Mouse (Mus musculus) CH12.LX (cell line): ENCODE data around the gene Tigit. TPM values are rescaled to one million over a fixed set of nuclear protein-coding genes. Genes with fewer than 3 reads are reported as not detected.

Experiments
- DNase-seq: peaks from one replicate; pipeline ENCODE4 v3.0.0-alpha.2; 2013; ENCODE audit errors: extremely low read depth
- H3K27ac ChIP-seq: 2 replicates; pipeline ENCODE4 v1.5.1; 2012; ENCODE audit warnings: low read depth, mild to moderate bottlenecking, control low read depth, moderate library complexity; ENCODE audit not compliant: insufficient read depth
- H3K27me3 ChIP-seq: replicated peaks from 2 replicates; pipeline ENCODE3; 2012; ENCODE audit warnings: inconsistent platforms
- H3K36me3 ChIP-seq, 2 experiments: replicated peaks in 1 of 2; 2 replicates each; pipeline versions ENCODE3 to v1.6.1; 2012; ENCODE audit warnings: inconsistent platforms in 1 of 2, low read length in 1 of 2, mild to moderate bottlenecking in 1 of 2, mixed read lengths in 1 of 2, moderate library complexity in 1 of 2; ENCODE audit not compliant: control insufficient read depth in 1 of 2, insufficient read depth in 1 of 2
- H3K4me1 ChIP-seq, 2 experiments: 2 replicates each; pipeline ENCODE4 v1.6.1; 2012; ENCODE audit warnings: inconsistent platforms in 1 of 2, moderate library complexity in 1 of 2; ENCODE audit not compliant: insufficient read depth in 2 of 2, control insufficient read depth in 1 of 2
- H3K4me2 ChIP-seq: 2 replicates; pipeline ENCODE4 v1.6.1; 2012; ENCODE audit warnings: low read depth, mild to moderate bottlenecking, control low read depth; ENCODE audit not compliant: poor library complexity, insufficient read depth, severe bottlenecking
- H3K4me3 ChIP-seq, 3 experiments: fragments of 150-350 bp in 1 of 3; sonication (generic) in 1 of 3; replicated peaks in 1 of 3; 2 replicates each; pipeline versions ENCODE3 to v1.5.1; 2011 to 2012; ENCODE audit warnings: low read depth in 2 of 3, low read length in 2 of 3, mild to moderate bottlenecking in 2 of 3, moderate library complexity in 2 of 3, control low read depth in 1 of 3, improper control_type of control experiment in 1 of 3, inconsistent platforms in 1 of 3, mixed read lengths in 1 of 3; ENCODE audit not compliant: poor library complexity in 1 of 3
- H3K79me2 ChIP-seq: replicated peaks from 2 replicates; pipeline ENCODE4 v1.6.1; 2012; ENCODE audit warnings: mild to moderate bottlenecking, moderate library complexity; ENCODE audit not compliant: control insufficient read depth, poor library complexity, insufficient read depth, severe bottlenecking; ENCODE audit errors: extremely low read depth
- H3K9ac ChIP-seq: 2 replicates; pipeline ENCODE4 v1.6.1; 2012; ENCODE audit warnings: low read depth, mild to moderate bottlenecking, control low read depth, moderate library complexity; ENCODE audit not compliant: insufficient read depth
- H3K9me3 ChIP-seq: replicated peaks from 2 replicates; pipeline ENCODE3; 2012; ENCODE audit warnings: low read length, inconsistent platforms, mixed read lengths
- BHLHE40 ChIP-seq: IDR thresholded peaks from 2 replicates; pipeline ENCODE4 v1.6.1; 2011; ENCODE audit warnings: mild to moderate bottlenecking, low read depth, low read length, improper control_type of control experiment
- CHD1 ChIP-seq: IDR thresholded peaks from 2 replicates; pipeline ENCODE4 v1.6.1; 2012; ENCODE audit warnings: low read depth, low read length, improper control_type of control experiment, inconsistent platforms
- CHD2 ChIP-seq: IDR thresholded peaks from 2 replicates; pipeline ENCODE4 v1.6.1; 2011; ENCODE audit warnings: low read length, improper control_type of control experiment
- CTCF ChIP-seq, 2 experiments: IDR thresholded peaks in 1 of 2; conservative IDR thresholded peaks in 1 of 2; 2 replicates each; pipeline ENCODE4 v1.5.1; 2011 to 2012; ENCODE audit warnings: low read depth in 2 of 2, low read length in 2 of 2, improper control_type of control experiment in 1 of 2, inconsistent platforms in 1 of 2, mild to moderate bottlenecking in 1 of 2, moderate library complexity in 1 of 2
- E2F4 ChIP-seq: IDR thresholded peaks from 2 replicates; pipeline ENCODE4 v1.6.1; 2011; ENCODE audit warnings: low read depth, low read length, improper control_type of control experiment; ENCODE audit not compliant: insufficient replicate concordance
- ELF1 ChIP-seq: IDR thresholded peaks from 2 replicates; pipeline ENCODE4 v1.6.1; 2014; ENCODE audit warnings: low read depth, mild to moderate bottlenecking, inconsistent platforms, low read length, improper control_type of control experiment
- EP300 ChIP-seq: IDR thresholded peaks from 2 replicates; pipeline ENCODE4 v1.6.1; 2011; ENCODE audit warnings: low read length, improper control_type of control experiment
- ETS1 ChIP-seq: conservative IDR thresholded peaks from 2 replicates; pipeline ENCODE4 v1.6.1; 2012; ENCODE audit warnings: low read depth, mild to moderate bottlenecking, inconsistent platforms, low read length, improper control_type of control experiment, moderate library complexity
- GABPA ChIP-seq: IDR thresholded peaks from 2 replicates; pipeline ENCODE4 v1.6.1; 2012; ENCODE audit warnings: low read depth, low read length, improper control_type of control experiment, inconsistent platforms; ENCODE audit not compliant: insufficient replicate concordance
- HCFC1 ChIP-seq: IDR thresholded peaks from 2 replicates; pipeline ENCODE4 v1.6.1; 2012; ENCODE audit warnings: low read depth, mild to moderate bottlenecking, inconsistent platforms, low read length, improper control_type of control experiment
- IRF4 ChIP-seq: IDR thresholded peaks from 2 replicates; pipeline ENCODE4 v1.6.1; 2014; ENCODE audit warnings: low read depth, mild to moderate bottlenecking, inconsistent platforms, low read length, improper control_type of control experiment
- JUN ChIP-seq: IDR thresholded peaks from 2 replicates; pipeline ENCODE4 v1.6.1; 2011; ENCODE audit warnings: low read depth, mild to moderate bottlenecking, low read length, improper control_type of control experiment, moderate library complexity; ENCODE audit not compliant: insufficient read depth
- JUND ChIP-seq: conservative IDR thresholded peaks from 2 replicates; pipeline ENCODE4 v1.6.1; 2011; ENCODE audit warnings: low read depth, low read length, improper control_type of control experiment
- KAT2A ChIP-seq: IDR thresholded peaks from 2 replicates; pipeline ENCODE4 v1.6.1; 2012; ENCODE audit warnings: low read length, improper control_type of control experiment, inconsistent platforms; ENCODE audit not compliant: insufficient replicate concordance
- MAX ChIP-seq: IDR thresholded peaks from 2 replicates; pipeline ENCODE4 v1.6.1; 2011; ENCODE audit warnings: low read length, improper control_type of control experiment
- MAZ ChIP-seq: IDR thresholded peaks from 2 replicates; pipeline ENCODE4 v1.6.1; 2012; ENCODE audit warnings: low read depth, mild to moderate bottlenecking, inconsistent platforms, low read length, improper control_type of control experiment, moderate library complexity
- MEF2A ChIP-seq: IDR thresholded peaks from 2 replicates; pipeline ENCODE4 v1.6.1; 2014; ENCODE audit warnings: low read depth, mild to moderate bottlenecking, inconsistent platforms, low read length, improper control_type of control experiment, borderline replicate concordance
- MYC ChIP-seq: IDR thresholded peaks from 2 replicates; pipeline ENCODE4 v1.6.1; 2011; ENCODE audit warnings: low read depth, mild to moderate bottlenecking, improper control_type of control experiment, low read length
- NELFE ChIP-seq: IDR thresholded peaks from 2 replicates; pipeline ENCODE4 v1.6.1; 2011; ENCODE audit warnings: low read depth, low read length, improper control_type of control experiment
- NRF1 ChIP-seq: IDR thresholded peaks from 2 replicates; pipeline ENCODE4 v1.6.1; 2014; ENCODE audit warnings: low read depth, mild to moderate bottlenecking, inconsistent platforms, low read length, improper control_type of control experiment, moderate library complexity
- PAX5 ChIP-seq: IDR thresholded peaks from 2 replicates; pipeline ENCODE4 v1.6.1; 2012; ENCODE audit warnings: low read length, inconsistent platforms, mixed read lengths
- POLR2A ChIP-seq: IDR thresholded peaks from 2 replicates; pipeline ENCODE4 v1.6.1; 2011; ENCODE audit warnings: low read depth, mild to moderate bottlenecking, improper control_type of control experiment, low read length
- POLR2AphosphoS2 ChIP-seq: IDR thresholded peaks from 2 replicates; pipeline ENCODE4 v1.6.1; 2011; ENCODE audit warnings: low read depth, low read length, improper control_type of control experiment
- RCOR1 ChIP-seq: conservative IDR thresholded peaks from 2 replicates; pipeline ENCODE4 v1.6.1; 2012; ENCODE audit warnings: low read depth, mild to moderate bottlenecking, inconsistent platforms, low read length, improper control_type of control experiment
- SIN3A ChIP-seq: IDR thresholded peaks from 2 replicates; pipeline ENCODE4 v1.6.1; 2012; ENCODE audit warnings: low read length, improper control_type of control experiment, inconsistent platforms
- SMC3 ChIP-seq: IDR thresholded peaks from 2 replicates; pipeline ENCODE4 v1.6.1; 2011; ENCODE audit warnings: low read depth, low read length, improper control_type of control experiment
- TBP ChIP-seq: conservative IDR thresholded peaks from 2 replicates; pipeline ENCODE4 v1.6.1; 2011; ENCODE audit warnings: low read depth, low read length, improper control_type of control experiment
- TCF12 ChIP-seq: IDR thresholded peaks from 2 replicates; pipeline ENCODE4 v1.6.1; 2014; ENCODE audit warnings: low read depth, mild to moderate bottlenecking, inconsistent platforms, low read length, improper control_type of control experiment
- UBTF ChIP-seq: IDR thresholded peaks from 2 replicates; pipeline ENCODE4 v1.6.1; 2012; ENCODE audit warnings: low read depth, mild to moderate bottlenecking, inconsistent platforms, low read length, improper control_type of control experiment, moderate library complexity
- USF1 ChIP-seq: IDR thresholded peaks from 2 replicates; pipeline ENCODE4 v1.6.1; 2014; ENCODE audit warnings: low read depth, mild to moderate bottlenecking, inconsistent platforms, low read length, improper control_type of control experiment
- USF2 ChIP-seq: conservative IDR thresholded peaks from 2 replicates; pipeline ENCODE4 v1.6.1; 2011; ENCODE audit warnings: low read depth, low read length, improper control_type of control experiment
- ZC3H11A ChIP-seq: IDR thresholded peaks from 2 replicates; pipeline ENCODE4 v1.6.1; 2012; ENCODE audit warnings: low read depth, mild to moderate bottlenecking, inconsistent platforms, low read length, improper control_type of control experiment
- ZKSCAN1 ChIP-seq: IDR thresholded peaks from 2 replicates; pipeline ENCODE4 v1.6.1; 2012; ENCODE audit warnings: low read depth, inconsistent platforms, low read length, improper control_type of control experiment, borderline replicate concordance
- ZMIZ1 ChIP-seq: IDR thresholded peaks from 2 replicates; pipeline ENCODE4 v1.6.1; 2012; ENCODE audit warnings: low read depth, mild to moderate bottlenecking, inconsistent platforms, low read length, improper control_type of control experiment
- ZNF384 ChIP-seq: IDR thresholded peaks from 2 replicates; pipeline ENCODE4 v1.6.1; 2012; ENCODE audit warnings: low read depth, low read length, improper control_type of control experiment, inconsistent platforms
- dilution Hi-C: fragments of 300-500 bp; cut with MboI; formaldehyde crosslinking; loops from 2 replicates; pipeline ENCODE4 v1.14.3; 2020; ENCODE audit warnings: low sequenced_read_pairs; ENCODE audit not compliant: extremely low pct_unique_long_range_greater_than_20kb, extremely low pct_ligation_motif_present
- in situ Hi-C: fragments of 300-500 bp; cut with MboI; formaldehyde crosslinking; loops from 3 replicates; pipeline ENCODE4 v1.14.3; 2019; ENCODE audit warnings: low sequenced_read_pairs, low pct_ligation_motif_present, low pct_unique_long_range_greater_than_20kb, mixed read lengths
- polyA plus RNA-seq: library from polyadenylated mRNA; unstranded; fragments of >175 nt; gene quantifications from 2 replicates; pipeline ENCODE4 v1.2.1, GENCODE M21; 2012; ENCODE audit warnings: low read depth; ENCODE audit not compliant: insufficient read length
- total RNA-seq, 2 experiments: library from RNA; depleted of rRNA; stranded (reverse); fragments of 300-350 nt in 1 of 2; fragments of >200 nt in 1 of 2; gene quantifications; 2 replicates each; pipeline ENCODE4 v1.2.3; 2012 to 2014

Tigit gene
- total and polyA plus RNA-seq, 3 experiments, result 17.5 to 67.2 (median 55.4) TPM

- TF ChIP-seq MAZ (no peak; the same call in 1 of the 2 replicates), ZC3H11A (no peak), NELFE (peak; percentile 35; the same call in 1 of the 2 replicates), ZKSCAN1 (no peak), JUND (peak; percentile 94), USF2 (peak; percentile 44; the same call in 1 of the 2 replicates), PAX5 (no peak), SIN3A (no peak; the same call in 1 of the 2 replicates), JUN (peak; percentile 86), POLR2A (peak; percentile 70), HCFC1 (peak; percentile 56; the same call in 1 of the 2 replicates), UBTF (no peak)
- TF ChIP-seq, all 38 proteins: peak for 21
Measured at GRCm38 (mm10) chr16:43694104-43694503, 30.2 kb upstream of the Tigit start (continued).

GRCm38 (mm10) chr16:43692611-43693010 is 28.7 kb upstream of the Tigit start:
- Histone ChIP-seq H3K4me3 (no peak overlapping the region), H3K9me3 (no peaks in the 10 kb centered on the region)
- 0 out of 2 replicates have a peak, but pooled peaks have one; percentile 18 for TF ChIP-seq MAX
- no peak for TF ChIP-seq UBTF
- no peak for TF ChIP-seq USF1
- peak; percentile 69; the same call in 1 of the 2 replicates for TF ChIP-seq ETS1
- no peak for TF ChIP-seq ELF1
- TF ChIP-seq POLR2AphosphoS2, result no peak
- 0 out of 2 replicates have a peak, but pooled peaks have one; percentile 32 for TF ChIP-seq NELFE
- TF ChIP-seq SIN3A, result 0 out of 2 replicates have a peak, but pooled peaks have one; percentile 38
- TF ChIP-seq CHD2, result peak; percentile 37; the same call in 1 of the 2 replicates
- TF ChIP-seq RCOR1, result peak; percentile 77; the same call in 1 of the 2 replicates
- no peak for TF ChIP-seq POLR2A
- TF ChIP-seq TBP, result no peak
- TF ChIP-seq ZC3H11A, result no peak
- peak; percentile 79; the same call in 1 of the 2 replicates for TF ChIP-seq CHD1
- no peak for TF ChIP-seq E2F4
- peak; percentile 69 for TF ChIP-seq MAZ
- no peak for TF ChIP-seq TCF12
- TF ChIP-seq ZKSCAN1, result no peak
- no peak for TF ChIP-seq CTCF (conservative IDR thresholded peaks at IDR 0.05 in 1 of 2, IDR thresholded peaks at IDR 0.05 in 1 of 2; ENCODE audit: low read depth in 2 of 2, low read length in 2 of 2)
- no peak for TF ChIP-seq ZNF384
- TF ChIP-seq MYC, result peak; percentile 53; the same call in 1 of the 2 replicates
- no peak for TF ChIP-seq USF2
- peak; percentile 62; the same call in 1 of the 2 replicates for TF ChIP-seq IRF4
- TF ChIP-seq MEF2A, result peak; percentile 60; the same call in 1 of the 2 replicates
- peak; percentile 52 for TF ChIP-seq BHLHE40
- TF ChIP-seq SMC3, result no peak
- TF ChIP-seq NRF1, result 0 out of 2 replicates have a peak, but pooled peaks have one; percentile 20
- no peak for TF ChIP-seq ZMIZ1
- peak; percentile 34; the same call in 1 of the 2 replicates for TF ChIP-seq JUND
- peak; percentile 88 for TF ChIP-seq EP300
- no peak for TF ChIP-seq GABPA
- TF ChIP-seq HCFC1, result no peak
- TF ChIP-seq PAX5, result no peak
- TF ChIP-seq KAT2A, result 0 out of 2 replicates have a peak, but pooled peaks have one; percentile 50

More at GRCm38 (mm10) chr16:43692611-43693010, 28.7 kb upstream of the Tigit start:
- peak overlapping the region; percentile 3; the same call in 1 of the 2 replicates for H3K4me2 ChIP-seq
- peaks cover 37 to 60% of the 10 kb centered on the region in 2 experiments for H3K4me1 ChIP-seq
- H3K27me3 ChIP-seq, result no peaks in the 10 kb centered on the region
- no peak overlapping the region for H3K9ac ChIP-seq
- peak; percentile 45 for DNase-seq
- no peaks in the 10 kb centered on the region for H3K79me2 ChIP-seq
- peak overlapping the region; percentile 21; the same call in 1 of the 2 replicates for H3K27ac ChIP-seq
- H3K36me3 ChIP-seq, result no peaks in the 10 kb centered on the region
- in situ Hi-C loops (loop anchor here (10.0 kb wide), 2 partner anchors 188 to 298 kb away; no protein-coding TSS in a partner anchor), dilution Hi-C loops (no loop called here)
